Mouse (Mus musculus) embryonic facial prominence, embryonic 13.5 days (tissue): Measurements from ENCODE around the gene Nme2. TPM values are rescaled to one million over a fixed set of nuclear protein-coding genes. Genes with fewer than 3 reads are reported as not detected.
"Not testable (repeated sequence)": the region's sequence is repeated elsewhere in the genome, so short reads cannot be mapped to it uniquely, and the experiment has no call there.

Experiments used
- ATAC-seq: fragments of 200-750 bp; cut with Nextera tagmentation; 2 replicates; pipeline ENCODE4 v1.8.0; 2017; ENCODE audit warnings: low read depth; ENCODE audit not compliant: insufficient number of reproducible peaks, insufficient read depth, low FRiP score, low TSS enrichment
- H3K27ac ChIP-seq: fragments of 300-500 bp; sonication (generic); 2 replicates; pipeline ENCODE4 v1.5.1; 2015; ENCODE audit warnings: moderate library complexity, mild to moderate bottlenecking, inconsistent platforms
- H3K27me3 ChIP-seq: fragments of 300-500 bp; sonication (generic); 2 replicates; pipeline ENCODE4 v1.6.1; 2015; ENCODE audit warnings: mild to moderate bottlenecking, inconsistent platforms
- H3K36me3 ChIP-seq: fragments of 300-500 bp; sonication (generic); 2 replicates; pipeline ENCODE4 v1.6.1; 2015; ENCODE audit warnings: mild to moderate bottlenecking, inconsistent platforms
- H3K4me1 ChIP-seq: fragments of 300-500 bp; sonication (generic); 2 replicates; pipeline ENCODE4 v1.6.1; 2015; ENCODE audit warnings: inconsistent platforms
- H3K4me2 ChIP-seq: fragments of 300-500 bp; sonication (generic); 2 replicates; pipeline ENCODE4 v1.6.1; 2015; ENCODE audit warnings: moderate library complexity, mild to moderate bottlenecking, inconsistent platforms
- H3K4me3 ChIP-seq: fragments of 300-500 bp; sonication (generic); 2 replicates; pipeline ENCODE4 v1.5.1; 2015; ENCODE audit warnings: mild to moderate bottlenecking, inconsistent platforms
- H3K9ac ChIP-seq: fragments of 300-500 bp; sonication (generic); 2 replicates; pipeline ENCODE4 v1.6.1; 2015; ENCODE audit warnings: mild to moderate bottlenecking, inconsistent platforms
- H3K9me3 ChIP-seq: fragments of 300-500 bp; sonication (generic); 2 replicates; pipeline ENCODE4 v1.6.1; 2016; ENCODE audit warnings: inconsistent platforms
- WGBS: fragments of 180-500 bp; shearing (Covaris S2); methylation state at CpG from one replicate; pipeline ENCODE4 v1.1.7; 2015; ENCODE audit warnings: mixed read lengths; 5-methylcytosine and 5-hydroxymethylcytosine counted together
- polyA plus RNA-seq: library from polyadenylated mRNA; unstranded; fragments of >200 nt; fragmentation: Nextera tagmentation; extraction: Ambion mirVana; gene quantifications from 2 replicates; pipeline ENCODE4 v1.2.1, GENCODE M21; 2015

Gene Nme2
- polyA plus RNA-seq, 1 experiment from 2014 or later: 303 TPM

- H3K27ac ChIP-seq: no peak overlapping the region
- H3K36me3 ChIP-seq: peaks cover 77% of the 10 kb centered on the region
- ATAC-seq: no peak
- H3K27me3 ChIP-seq: no peaks in the 10 kb centered on the region
- H3K4me3 ChIP-seq: no peak overlapping the region
- H3K4me2 ChIP-seq: no peak overlapping the region
- no peaks in the 10 kb centered on the region for H3K4me1 ChIP-seq
- H3K9me3 ChIP-seq: no peaks in the 10 kb centered on the region
- H3K9ac ChIP-seq: no peak overlapping the region
Observed at GRCm38 (mm10) chr11:93929106-93929505, 27.0 kb downstream of the Nme2 start.

- ATAC-seq, H3K9me3 ChIP-seq, H3K4me1 ChIP-seq, H3K27me3 ChIP-seq, H3K27ac ChIP-seq, H3K4me2 ChIP-seq, H3K4me3 ChIP-seq, H3K9ac ChIP-seq: not testable (repeated sequence)
- peaks cover 67% of the 10 kb centered on the region for H3K36me3 ChIP-seq
- WGBS: 96% methylated on average over 2 of the region's 2 CpGs
Observed at GRCm38 (mm10) chr11:93915019-93915418, 41.0 kb downstream of the Nme2 start.

GRCm38 (mm10) chr11:93911603-93912002 lies 44.5 kb downstream of the Nme2 start:
- no peak overlapping the region for H3K4me2 ChIP-seq
- no peak overlapping the region for H3K9ac ChIP-seq
- no peaks in the 10 kb centered on the region for H3K4me1 ChIP-seq
- peaks cover 68% of the 10 kb centered on the region for H3K36me3 ChIP-seq
- H3K27me3 ChIP-seq: no peaks in the 10 kb centered on the region
- no peaks in the 10 kb centered on the region for H3K9me3 ChIP-seq
- no peak overlapping the region for H3K27ac ChIP-seq
- H3K4me3 ChIP-seq: no peak overlapping the region
- WGBS: 81% methylated on average over 3 of the region's 3 CpGs
- no peak for ATAC-seq

- 89% methylated on average over 9 of the region's 9 CpGs for WGBS
- no peak for ATAC-seq
- peaks cover 73% of the 10 kb centered on the region for H3K36me3 ChIP-seq
Observed at GRCm38 (mm10) chr11:93908829-93909228, 47.2 kb downstream of the Nme2 start.

GRCm38 (mm10) chr11:93907839-93908238 lies 48.2 kb downstream of the Nme2 start:
- Histone ChIP-seq H3K36me3 (peaks cover 67% of the 10 kb centered on the region), H3K4me3 (no peak overlapping the region), H3K27ac (no peak overlapping the region), H3K9ac (no peak overlapping the region), H3K9me3 (no peaks in the 10 kb centered on the region), H3K27me3 (no peaks in the 10 kb centered on the region), H3K4me1 (no peaks in the 10 kb centered on the region), H3K4me2 (no peak overlapping the region)
- 82% methylated on average over 3 of the region's 3 CpGs for WGBS
- no peak for ATAC-seq

More at GRCm38 (mm10) chr11:93908829-93909228, 47.2 kb downstream of the Nme2 start:
- Histone ChIP-seq H3K9me3 (no peaks in the 10 kb centered on the region), H3K4me1 (no peaks in the 10 kb centered on the region), H3K9ac (no peak overlapping the region), H3K27ac (no peak overlapping the region), H3K27me3 (no peaks in the 10 kb centered on the region), H3K4me3 (no peak overlapping the region), H3K4me2 (no peak overlapping the region)

GRCm38 (mm10) chr11:93906834-93907233 lies 49.2 kb downstream of the Nme2 start:
- Histone ChIP-seq H3K9ac (no peak overlapping the region), H3K4me2 (no peak overlapping the region), H3K9me3 (no peaks in the 10 kb centered on the region), H3K4me3 (no peak overlapping the region), H3K36me3 (peaks cover 66% of the 10 kb centered on the region), H3K27ac (no peak overlapping the region), H3K27me3 (no peaks in the 10 kb centered on the region), H3K4me1 (no peaks in the 10 kb centered on the region)
- WGBS: 88% methylated on average over 4 of the region's 4 CpGs
- ATAC-seq: no peak

Other genes starting within 250 kb of the Nme2 start
- gene Utp18, start 70.5 kb downstream of the Nme2 start, polyA plus RNA-seq: 29.4 and 32.2 TPM in 2 replicates
- gene Mbtd1, start 70.4 kb downstream of the Nme2 start, polyA plus RNA-seq: 40.6 and 45.6 TPM in 2 replicates
- gene Gm20390, start 12.0 kb upstream of the Nme2 start, polyA plus RNA-seq: 306 and 441 TPM in 2 replicates
- gene Nme1, start 12.3 kb upstream of the Nme2 start, polyA plus RNA-seq: 127 and 140 TPM in 2 replicates
- gene Spag9, start 39.8 kb upstream of the Nme2 start, polyA plus RNA-seq: 46.3 and 56.7 TPM in 2 replicates